Mouse (Mus musculus) hindbrain, postnatal 0 days (tissue): ENCODE data around the gene Rtn2. TPM values are rescaled to one million over a fixed set of nuclear protein-coding genes. Genes with fewer than 3 reads are reported as not detected.
A peak's percentile ranks its signal among the peaks of the same experiment; 100 is the strongest.

Source experiments
- ATAC-seq: fragments of 200-750 bp; cut with Nextera tagmentation; 2 replicates; pipeline ENCODE4 v1.8.0; 2017; ENCODE audit warnings: mild to moderate bottlenecking, moderate TSS enrichment, moderate library complexity
- DNase-seq: peaks from one replicate; pipeline ENCODE4 v3.0.0-alpha.2; 2015; ENCODE audit warnings: low spot score
- H3K27ac ChIP-seq: fragments of 300-500 bp; sonication (generic); 2 replicates; pipeline ENCODE4 v1.5.1; 2014; ENCODE audit warnings: mild to moderate bottlenecking
- H3K27me3 ChIP-seq: fragments of 300-500 bp; sonication (generic); 2 replicates; pipeline ENCODE4 v1.6.1; 2014; ENCODE audit warnings: low read length, mixed read lengths; ENCODE audit not compliant: insufficient read depth
- H3K36me3 ChIP-seq: fragments of 300-500 bp; sonication (generic); 2 replicates; pipeline ENCODE4 v1.6.1; 2014; ENCODE audit warnings: low read length, mixed read lengths; ENCODE audit not compliant: insufficient read depth
- H3K4me1 ChIP-seq: fragments of 300-500 bp; sonication (generic); 2 replicates; pipeline ENCODE4 v1.6.1; 2014; ENCODE audit warnings: antibody characterized with exemption, low read length, mixed read lengths; ENCODE audit not compliant: insufficient read depth
- H3K4me2 ChIP-seq: fragments of 300-500 bp; sonication (generic); 2 replicates; pipeline ENCODE4 v1.6.1; 2014; ENCODE audit warnings: low read depth, mild to moderate bottlenecking, low read length, moderate library complexity, mixed read lengths
- H3K4me3 ChIP-seq: fragments of 300-500 bp; sonication (generic); 2 replicates; pipeline ENCODE4 v1.5.1; 2014; ENCODE audit warnings: low read length
- H3K9ac ChIP-seq: fragments of 300-500 bp; sonication (generic); replicated peaks from 2 replicates; pipeline ENCODE4 v1.6.1; 2014; ENCODE audit warnings: mild to moderate bottlenecking, low read length, moderate library complexity, mixed read lengths
- H3K9me3 ChIP-seq: fragments of 300-500 bp; sonication (generic); 2 replicates; pipeline ENCODE4 v1.6.1; 2016; ENCODE audit warnings: low read length, mixed read lengths
- CTCF ChIP-seq: IDR thresholded peaks from 2 replicates; pipeline ENCODE4 v1.5.1; 2016; ENCODE audit warnings: antibody characterized with exemption, control low read depth, low read depth
- WGBS: fragments of 180-500 bp; shearing (Covaris S2); extraction: QIAGEN DNeasy Blood & Tissue Kit; methylation state at CpG from one replicate; pipeline ENCODE4 v1.1.7; 2014; 5-methylcytosine and 5-hydroxymethylcytosine counted together
- polyA plus RNA-seq: library from polyadenylated mRNA; unstranded; fragments of >200 nt; fragmentation: Nextera tagmentation; extraction: Ambion mirVana; gene quantifications from 2 replicates; pipeline ENCODE4 v1.2.1, GENCODE M21; 2015
- total RNA-seq: library from RNA; depleted of rRNA; stranded (reverse); fragments of >200 nt; gene quantifications from 2 replicates; pipeline ENCODE4 v1.2.3, GENCODE M21; 2014

Gene Rtn2
- total and polyA plus RNA-seq, 2 experiments from 2014 or later, result 101 to 151 TPM

GRCm38 (mm10) chr7:19316451-19317161, 34.2 kb downstream of the Rtn2 start:
- H3K4me1 ChIP-seq, result no peaks in the 10 kb centered on the region; the same call in 1 of the 2 replicates
- no peak overlapping the region for H3K4me2 ChIP-seq
- no peak overlapping the region for H3K9ac ChIP-seq
- DNase-seq (no peak), ATAC-seq (no peak)
- H3K4me3 ChIP-seq, result no peak overlapping the region
- H3K9me3 ChIP-seq, result no peaks in the 10 kb centered on the region
- H3K27me3 ChIP-seq, result no peaks in the 10 kb centered on the region
- H3K36me3 ChIP-seq, result no peaks in the 10 kb centered on the region
- WGBS, result 36% methylated on average over 14 of the region's 14 CpGs
- no peak overlapping the region for H3K27ac ChIP-seq
- no peak for TF ChIP-seq CTCF

GRCm38 (mm10) chr7:19318201-19318600, 35.8 kb downstream of the Rtn2 start:
- DNase-seq (no peak), ATAC-seq (no peak)
- TF ChIP-seq CTCF, result no peak
- WGBS, result 75% methylated on average over 2 of the region's 2 CpGs
- H3K4me3 ChIP-seq, result no peak overlapping the region
- H3K4me2 ChIP-seq, result no peak overlapping the region
- H3K9ac ChIP-seq, result no peak overlapping the region
- no peak overlapping the region for H3K27ac ChIP-seq
- H3K4me1 ChIP-seq, result no peaks in the 10 kb centered on the region; the same call in 1 of the 2 replicates
- H3K9me3 ChIP-seq, result no peaks in the 10 kb centered on the region
- no peaks in the 10 kb centered on the region for H3K27me3 ChIP-seq
- H3K36me3 ChIP-seq, result no peaks in the 10 kb centered on the region

DNA sequence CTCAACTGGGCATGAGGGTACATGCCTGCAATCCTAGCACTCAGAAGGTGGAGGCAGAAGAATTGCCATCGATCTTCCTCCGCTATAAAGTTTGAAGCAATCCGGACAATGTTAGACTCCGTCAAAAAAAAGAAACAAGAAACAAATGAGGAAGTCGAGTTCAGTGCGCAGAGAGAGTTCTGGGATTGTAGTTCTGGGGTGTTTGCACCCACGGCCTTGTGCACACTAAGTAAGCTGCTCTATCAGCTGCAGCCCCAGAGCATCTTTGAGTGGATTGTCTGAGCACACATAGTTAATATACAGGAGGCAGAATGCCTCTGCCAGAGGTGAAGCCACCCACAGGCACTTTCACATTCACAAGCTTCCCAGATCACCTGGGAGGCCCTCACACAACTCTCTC, 36.3 kb downstream of the Rtn2 start:
- Histone ChIP-seq H3K4me2 (no peak overlapping the region), H3K9ac (no peak overlapping the region), H3K27ac (no peak overlapping the region), H3K9me3 (no peaks in the 10 kb centered on the region), H3K36me3 (no peaks in the 10 kb centered on the region), H3K4me3 (no peak overlapping the region), H3K4me1 (no peaks in the 10 kb centered on the region; the same call in 1 of the 2 replicates), H3K27me3 (no peaks in the 10 kb centered on the region)
- no peak for DNase-seq
- no peak for TF ChIP-seq CTCF
- WGBS, result 81% methylated on average over 7 of the region's 7 CpGs
- no peak for ATAC-seq

DNA sequence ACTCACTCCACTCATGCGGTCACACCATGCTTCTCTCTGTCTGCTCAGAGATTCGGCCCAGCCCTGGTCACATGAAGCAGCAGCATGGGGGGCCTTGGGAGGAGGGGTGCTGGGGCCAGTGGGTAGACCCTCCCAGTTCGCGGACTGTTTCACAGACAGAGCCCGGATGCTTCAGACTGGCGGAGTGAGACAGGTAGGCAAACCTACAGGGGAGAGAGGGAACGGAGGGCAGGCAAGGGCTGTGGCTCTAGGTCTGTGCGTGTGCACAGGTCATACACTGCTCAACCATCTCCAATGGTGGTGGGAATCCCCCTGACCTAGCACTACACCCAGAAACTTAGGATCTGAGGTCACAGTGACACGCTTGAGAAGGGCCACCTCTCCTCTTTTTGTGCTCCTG, 37.0 kb downstream of the Rtn2 start:
- Histone ChIP-seq H3K27me3 (no peaks in the 10 kb centered on the region), H3K36me3 (no peaks in the 10 kb centered on the region), H3K27ac (peak overlapping the region; percentile 37; the same call in 1 of the 2 replicates), H3K4me2 (peak overlapping the region; percentile 69), H3K9ac (peak overlapping the region; percentile 43), H3K4me3 (peak overlapping the region; percentile 45), H3K9me3 (no peaks in the 10 kb centered on the region), H3K4me1 (no peaks in the 10 kb centered on the region; the same call in 1 of the 2 replicates)
- no peak for TF ChIP-seq CTCF
- peak; percentile 67 for ATAC-seq
- WGBS, result 14% methylated on average over 9 of the region's 9 CpGs
- DNase-seq, result no peak

GRCm38 (mm10) chr7:19319906-19320305, 37.5 kb downstream of the Rtn2 start:
- Histone ChIP-seq H3K36me3 (no peaks in the 10 kb centered on the region), H3K27ac (peak overlapping the region; percentile 48), H3K4me1 (no peaks in the 10 kb centered on the region; the same call in 1 of the 2 replicates), H3K4me2 (peak overlapping the region; percentile 69), H3K9ac (peak overlapping the region; percentile 43), H3K27me3 (no peaks in the 10 kb centered on the region), H3K9me3 (no peaks in the 10 kb centered on the region), H3K4me3 (peak overlapping the region; percentile 45)
- peak; percentile 38 for TF ChIP-seq CTCF
- peak; percentile 96 for ATAC-seq
- under 1% methylated on average over 37 of the region's 41 CpGs for WGBS
- DNase-seq, result peak; percentile 99

GRCm38 (mm10) chr7:19320637-19321036, 38.2 kb downstream of the Rtn2 start:
- Histone ChIP-seq H3K4me2 (peak overlapping the region; percentile 69), H3K27ac (no peak overlapping the region), H3K4me1 (no peaks in the 10 kb centered on the region; the same call in 1 of the 2 replicates), H3K9ac (peak overlapping the region; percentile 43; the same call in 1 of the 2 replicates), H3K4me3 (peak overlapping the region; percentile 45), H3K36me3 (no peaks in the 10 kb centered on the region), H3K9me3 (no peaks in the 10 kb centered on the region), H3K27me3 (no peaks in the 10 kb centered on the region)
- DNase-seq (no peak), ATAC-seq (no peak)
- TF ChIP-seq CTCF, result no peak
- 43% methylated on average over 7 of the region's 7 CpGs for WGBS

DNA sequence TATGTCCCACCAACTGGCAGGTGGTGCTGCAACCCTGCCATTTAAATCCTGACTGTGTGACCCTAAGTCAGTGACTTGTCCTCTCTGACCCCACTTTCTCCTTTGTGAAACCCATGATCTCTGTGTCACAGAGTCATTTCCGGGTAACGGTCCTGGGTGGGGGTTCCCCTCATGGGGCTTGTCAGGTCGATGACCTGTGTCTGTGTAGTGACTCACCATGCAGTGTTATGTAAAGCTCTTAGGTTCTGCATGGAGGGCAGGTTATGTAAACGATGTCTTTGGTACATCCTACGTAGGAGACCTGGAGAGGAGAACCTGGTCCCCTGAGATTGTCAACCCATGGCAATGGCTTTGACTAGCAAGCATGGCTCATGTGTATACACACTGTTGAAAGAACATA, 39.0 kb downstream of the Rtn2 start:
- ATAC-seq, result no peak
- Histone ChIP-seq H3K9ac (no peak overlapping the region), H3K36me3 (no peaks in the 10 kb centered on the region), H3K27me3 (no peaks in the 10 kb centered on the region), H3K4me1 (peaks cover 2% of the 10 kb centered on the region; the same call in 1 of the 2 replicates), H3K27ac (no peak overlapping the region), H3K4me2 (no peak overlapping the region), H3K4me3 (no peak overlapping the region), H3K9me3 (no peaks in the 10 kb centered on the region)
- DNase-seq, result no peak
- WGBS, result 65% methylated on average over 5 of the region's 5 CpGs
- no peak for TF ChIP-seq CTCF
